Mouse (Mus musculus): ENCODE results near the gene Abca14. TPM values are rescaled to one million over a fixed set of nuclear protein-coding genes. Genes with fewer than 3 reads are reported as not detected.
"Not testable (repeated sequence)": the region's sequence is repeated elsewhere in the genome, so short reads cannot be mapped to it uniquely, and the experiment has no call there.

Gene Abca14
- polyA plus RNA-seq, 2 experiments, result 0.06 TPM; not detected in 1

DNA sequence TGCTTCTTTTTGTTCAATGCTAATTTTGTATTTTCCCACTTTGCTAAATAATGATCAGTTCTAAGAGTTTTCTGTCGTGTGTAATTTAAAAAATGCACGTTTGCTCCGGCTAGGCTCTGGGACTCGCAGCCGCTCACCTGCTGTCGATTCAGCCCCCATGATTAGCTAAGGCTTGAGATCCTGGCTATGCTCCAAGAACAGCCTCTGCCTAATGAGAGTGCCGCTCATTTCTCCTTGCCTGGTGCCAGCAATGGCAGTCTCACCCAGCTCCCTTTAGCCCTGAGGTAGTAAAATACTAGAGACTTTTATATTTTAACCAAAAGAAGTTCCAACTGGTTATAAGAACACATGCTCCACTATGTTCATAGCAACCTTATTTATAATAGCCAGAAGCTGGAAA lies 68.3 kb downstream of the Abca14 start:
- H3K27me3 ChIP-seq (ENCODE audit: control insufficient read depth, insufficient read depth, low read length), result no peaks in the 10 kb centered on the region
- H3K9me3 ChIP-seq (ENCODE audit: control insufficient read depth, low read length), result no peaks in the 10 kb centered on the region
- H3K9ac ChIP-seq (ENCODE audit: low read depth, low read length, severe bottlenecking), result no peak overlapping the region
- H3K4me1 ChIP-seq (ENCODE audit: control insufficient read depth, insufficient read depth, low read length), result no peaks in the 10 kb centered on the region
- no peak overlapping the region for H3K4me2 ChIP-seq (replicated peaks; ENCODE audit: low read depth, low read length, severe bottlenecking)
- ATAC-seq (ENCODE audit: low FRiP score, low read depth) (0 out of 2 replicates have a peak, but pooled peaks have one; percentile 15), DNase-seq (ENCODE audit: low spot score) (peak; percentile 54)
- TF ChIP-seq POLR2A (IDR thresholded peaks at IDR 0.05; ENCODE audit: borderline replicate concordance, extremely low read depth, insufficient read depth, insufficient read length), result no peak
- H3K36me3 ChIP-seq (ENCODE audit: control insufficient read depth, insufficient read depth, low read length), result no peaks in the 10 kb centered on the region
- 32% methylated on average over 7 of the region's 7 CpGs for WGBS
- no peak overlapping the region for H3K4me3 ChIP-seq (replicated peaks; ENCODE audit: low read length)
- no peak overlapping the region for H3K27ac ChIP-seq (replicated peaks; ENCODE audit: low read depth, low read length)

DNA sequence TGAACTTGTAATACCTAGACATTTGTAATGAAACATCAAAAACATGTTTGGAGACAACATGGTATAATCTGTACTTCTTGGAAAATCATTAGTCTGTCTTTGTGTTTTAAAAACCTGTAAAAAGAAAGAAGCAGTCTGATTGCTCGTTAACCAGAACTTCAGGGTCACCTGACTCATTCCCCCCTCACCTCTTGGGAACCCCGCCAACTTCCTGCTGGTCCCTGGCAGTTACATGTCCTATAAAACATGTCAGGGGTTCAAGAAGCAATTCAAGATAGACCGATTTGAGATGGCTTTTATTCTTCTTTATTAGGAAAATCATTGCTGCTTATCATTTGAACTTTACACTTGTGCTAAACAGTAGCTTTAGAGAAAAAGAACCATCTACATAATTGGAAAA lies 81.5 kb downstream of the Abca14 start:
- ATAC-seq (ENCODE audit: low FRiP score, low read depth) (no peak), DNase-seq (ENCODE audit: low spot score) (no peak)
- Histone ChIP-seq H3K27me3 (ENCODE audit: control insufficient read depth, insufficient read depth, low read length) (no peaks in the 10 kb centered on the region), H3K4me1 (ENCODE audit: control insufficient read depth, insufficient read depth, low read length) (no peaks in the 10 kb centered on the region), H3K27ac (replicated peaks; ENCODE audit: low read depth, low read length) (no peak overlapping the region), H3K9me3 (ENCODE audit: control insufficient read depth, low read length) (no peaks in the 10 kb centered on the region), H3K4me2 (replicated peaks; ENCODE audit: low read depth, low read length, severe bottlenecking) (no peak overlapping the region), H3K4me3 (replicated peaks; ENCODE audit: low read length) (no peak overlapping the region), H3K36me3 (ENCODE audit: control insufficient read depth, insufficient read depth, low read length) (no peaks in the 10 kb centered on the region), H3K9ac (ENCODE audit: low read depth, low read length, severe bottlenecking) (no peak overlapping the region)
- TF ChIP-seq POLR2A (IDR thresholded peaks at IDR 0.05; ENCODE audit: borderline replicate concordance, extremely low read depth, insufficient read depth, insufficient read length), result no peak
- 41% methylated on average over 3 of the region's 3 CpGs for WGBS

DNA sequence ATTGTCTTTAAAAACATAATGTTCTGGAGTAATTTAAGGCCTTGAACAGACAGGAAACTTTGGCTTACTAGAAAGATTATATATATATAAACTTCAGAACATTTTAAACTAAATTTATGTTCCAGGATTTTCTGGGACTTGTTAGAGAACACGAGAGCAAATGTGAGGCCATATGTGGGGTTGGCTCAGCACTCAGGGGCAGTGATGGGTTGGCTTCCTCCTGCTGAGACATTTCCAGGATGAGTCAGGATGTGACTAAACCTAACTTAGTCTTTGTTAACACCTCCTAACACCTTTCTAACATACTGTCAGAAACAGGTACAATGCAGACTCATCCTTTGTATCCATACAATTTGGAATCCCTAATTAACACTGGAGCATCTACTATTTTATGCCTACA lies 112.3 kb downstream of the Abca14 start:
- no peak for ATAC-seq (ENCODE audit: low FRiP score, low read depth)
- DNase-seq (ENCODE audit: low spot score), result no peak
- Histone ChIP-seq H3K27me3 (ENCODE audit: control insufficient read depth, insufficient read depth, low read length) (no peaks in the 10 kb centered on the region), H3K27ac (replicated peaks; ENCODE audit: low read depth, low read length) (no peak overlapping the region), H3K9me3 (ENCODE audit: control insufficient read depth, low read length) (no peaks in the 10 kb centered on the region), H3K9ac (ENCODE audit: low read depth, low read length, severe bottlenecking) (no peak overlapping the region), H3K36me3 (ENCODE audit: control insufficient read depth, insufficient read depth, low read length) (no peaks in the 10 kb centered on the region), H3K4me1 (ENCODE audit: control insufficient read depth, insufficient read depth, low read length) (no peaks in the 10 kb centered on the region), H3K4me3 (replicated peaks; ENCODE audit: low read length) (no peak overlapping the region), H3K4me2 (replicated peaks; ENCODE audit: low read depth, low read length, severe bottlenecking) (no peak overlapping the region)
- WGBS, result 52% methylated on average over 1 of the region's 1 CpGs
- TF ChIP-seq POLR2A (IDR thresholded peaks at IDR 0.05; ENCODE audit: borderline replicate concordance, extremely low read depth, insufficient read depth, insufficient read length), result no peak

DNA sequence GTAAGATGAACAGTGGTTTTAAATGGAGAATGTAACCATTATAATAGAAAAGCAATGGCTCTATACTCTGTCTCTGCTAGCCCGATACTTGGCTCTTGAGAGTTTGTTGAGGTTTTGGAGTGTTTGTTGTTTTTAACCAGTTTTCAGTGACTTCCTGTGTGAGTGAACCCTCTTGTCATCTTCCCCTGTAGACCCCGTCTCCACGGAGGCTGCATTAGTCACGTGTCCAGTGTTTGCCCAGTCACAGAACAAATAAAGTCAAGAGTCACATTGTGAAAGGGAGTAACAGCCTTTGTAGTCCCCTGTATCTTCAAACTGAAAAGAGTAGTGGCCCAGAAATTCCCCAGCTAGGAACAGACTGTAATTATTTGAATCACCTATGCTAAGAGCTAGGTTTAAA lies 119.2 kb downstream of the Abca14 start:
- H3K4me1 ChIP-seq (ENCODE audit: control insufficient read depth, insufficient read depth, low read length), result peaks cover 7% of the 10 kb centered on the region; the same call in 1 of the 2 replicates
- H3K9ac ChIP-seq (ENCODE audit: low read depth, low read length, severe bottlenecking), result no peak overlapping the region
- H3K36me3 ChIP-seq (ENCODE audit: control insufficient read depth, insufficient read depth, low read length), result no peaks in the 10 kb centered on the region
- ATAC-seq (ENCODE audit: low FRiP score, low read depth) (no peak), DNase-seq (ENCODE audit: low spot score) (no peak)
- H3K27ac ChIP-seq (replicated peaks; ENCODE audit: low read depth, low read length), result no peak overlapping the region
- no peak for TF ChIP-seq POLR2A (IDR thresholded peaks at IDR 0.05; ENCODE audit: borderline replicate concordance, extremely low read depth, insufficient read depth, insufficient read length)
- no peak overlapping the region for H3K4me2 ChIP-seq (replicated peaks; ENCODE audit: low read depth, low read length, severe bottlenecking)
- H3K27me3 ChIP-seq (ENCODE audit: control insufficient read depth, insufficient read depth, low read length), result no peaks in the 10 kb centered on the region
- no peaks in the 10 kb centered on the region for H3K9me3 ChIP-seq (ENCODE audit: control insufficient read depth, low read length)
- no peak overlapping the region for H3K4me3 ChIP-seq (replicated peaks; ENCODE audit: low read length)
- 67% methylated on average over 4 of the region's 4 CpGs for WGBS

DNA sequence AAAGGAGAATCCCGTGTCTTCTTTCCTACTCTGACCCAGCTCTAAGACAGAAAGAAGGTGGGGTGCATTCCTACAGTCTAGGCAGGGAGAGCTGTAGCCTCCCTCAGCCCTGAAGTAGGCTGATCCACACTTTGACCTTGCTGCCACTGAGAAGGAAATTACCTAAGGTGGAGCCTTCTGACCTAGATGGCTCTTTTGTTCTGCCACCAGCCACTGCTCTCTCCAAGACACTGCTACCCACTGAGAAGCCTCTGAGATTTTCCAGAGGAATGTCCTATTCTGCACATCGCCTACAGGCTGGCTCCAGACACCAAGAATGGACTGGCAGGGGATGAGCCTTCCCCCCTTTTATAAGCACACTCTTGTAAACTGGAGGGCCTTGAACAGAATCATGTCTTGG lies 122.2 kb downstream of the Abca14 start:
- H3K9me3 ChIP-seq (ENCODE audit: control insufficient read depth, low read length); DNase-seq (ENCODE audit: low spot score); ATAC-seq (ENCODE audit: low FRiP score, low read depth); H3K4me3 ChIP-seq (replicated peaks; ENCODE audit: low read length); H3K27me3 ChIP-seq (ENCODE audit: control insufficient read depth, insufficient read depth, low read length); H3K4me2 ChIP-seq (replicated peaks; ENCODE audit: low read depth, low read length, severe bottlenecking); H3K9ac ChIP-seq (ENCODE audit: low read depth, low read length, severe bottlenecking); H3K27ac ChIP-seq (replicated peaks; ENCODE audit: low read depth, low read length); H3K4me1 ChIP-seq (ENCODE audit: control insufficient read depth, insufficient read depth, low read length); H3K36me3 ChIP-seq (ENCODE audit: control insufficient read depth, insufficient read depth, low read length): not testable (repeated sequence)
- WGBS, result 67% methylated on average over 2 of the region's 2 CpGs

Measured in limb, embryonic 14.5 days (tissue).